Mouse (Mus musculus) lung, postnatal 36 days (tissue): ENCODE measurements around the gene Nfe2.
"Not testable (repeated sequence)": the region's sequence is repeated elsewhere in the genome, so short reads cannot be mapped to it uniquely, and the experiment has no call there.

Experiments used
- DNase-seq: peaks from one replicate; pipeline ENCODE4 v3.0.0; 2022; ENCODE audit warnings: mixed read lengths

Gene Nfe2

DNA sequence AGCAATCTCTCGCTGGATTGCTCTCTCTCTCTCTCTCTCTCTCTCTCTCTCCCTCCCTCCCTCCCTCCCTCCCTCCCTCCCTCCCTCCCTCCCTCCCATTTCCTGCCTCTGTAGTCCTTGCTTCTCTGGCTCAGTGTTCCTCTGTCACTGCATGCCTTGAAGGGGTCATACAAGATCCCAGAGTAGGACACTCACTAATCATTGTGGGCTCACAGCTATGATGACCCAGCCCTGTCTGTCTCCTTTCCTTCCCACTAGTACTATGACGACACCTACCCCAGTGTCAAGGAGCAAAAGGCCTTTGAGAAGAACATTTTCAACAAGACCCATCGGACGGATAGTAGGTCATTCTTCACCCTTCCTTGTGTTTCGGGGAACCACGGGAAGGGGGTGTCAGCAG, 32.2 kb upstream of the Nfe2 start:
- no peak for DNase-seq

DNA sequence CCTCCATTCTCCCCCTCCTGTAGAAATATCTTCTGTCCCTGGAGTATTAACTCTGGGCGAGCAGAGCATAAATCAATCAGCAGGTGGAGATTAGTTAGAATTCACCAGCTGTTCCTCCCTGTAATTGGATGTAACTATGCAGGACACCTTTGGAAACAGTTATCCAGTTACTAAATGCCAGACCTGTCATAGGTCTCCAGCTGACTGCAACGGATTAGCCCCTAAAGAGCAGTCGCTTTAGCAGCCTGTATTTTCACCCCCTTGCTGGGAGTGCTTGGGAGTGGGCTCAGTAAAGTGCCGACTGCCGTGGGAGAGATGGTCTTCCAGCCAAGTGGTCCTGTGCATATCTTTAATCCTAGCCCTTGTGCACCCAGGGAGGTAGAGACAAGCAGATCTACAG, 31.4 kb upstream of the Nfe2 start:
- no peak for DNase-seq

- DNase-seq, result peak; percentile 55
Observed at GRCm38 (mm10) chr15:103285778-103286417, 27.7 kb upstream of the Nfe2 start.

DNA sequence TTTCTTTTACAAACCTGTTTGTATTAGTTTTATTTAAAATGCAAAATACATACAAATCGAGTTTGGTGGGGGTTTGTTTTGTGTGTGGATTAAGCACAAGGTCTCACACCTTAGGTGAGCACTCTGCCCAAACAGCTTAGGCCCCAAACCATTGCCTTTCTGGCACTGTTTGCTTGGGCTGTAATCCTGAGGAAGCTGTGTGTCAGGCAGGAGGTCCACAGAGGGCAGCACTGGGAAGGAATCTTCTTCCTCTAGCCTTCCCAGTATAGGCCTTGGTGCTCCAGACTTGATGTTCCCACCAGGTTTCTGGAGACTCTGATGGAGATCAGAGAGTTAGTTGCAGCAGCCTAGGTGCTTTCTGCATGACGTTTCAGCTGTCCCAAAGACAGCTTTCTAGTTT, 26.4 kb upstream of the Nfe2 start:
- DNase-seq, result peak; percentile 25

GRCm38 (mm10) chr15:103284066-103284465, 25.9 kb upstream of the Nfe2 start:
- DNase-seq, result peak; percentile 76

DNA sequence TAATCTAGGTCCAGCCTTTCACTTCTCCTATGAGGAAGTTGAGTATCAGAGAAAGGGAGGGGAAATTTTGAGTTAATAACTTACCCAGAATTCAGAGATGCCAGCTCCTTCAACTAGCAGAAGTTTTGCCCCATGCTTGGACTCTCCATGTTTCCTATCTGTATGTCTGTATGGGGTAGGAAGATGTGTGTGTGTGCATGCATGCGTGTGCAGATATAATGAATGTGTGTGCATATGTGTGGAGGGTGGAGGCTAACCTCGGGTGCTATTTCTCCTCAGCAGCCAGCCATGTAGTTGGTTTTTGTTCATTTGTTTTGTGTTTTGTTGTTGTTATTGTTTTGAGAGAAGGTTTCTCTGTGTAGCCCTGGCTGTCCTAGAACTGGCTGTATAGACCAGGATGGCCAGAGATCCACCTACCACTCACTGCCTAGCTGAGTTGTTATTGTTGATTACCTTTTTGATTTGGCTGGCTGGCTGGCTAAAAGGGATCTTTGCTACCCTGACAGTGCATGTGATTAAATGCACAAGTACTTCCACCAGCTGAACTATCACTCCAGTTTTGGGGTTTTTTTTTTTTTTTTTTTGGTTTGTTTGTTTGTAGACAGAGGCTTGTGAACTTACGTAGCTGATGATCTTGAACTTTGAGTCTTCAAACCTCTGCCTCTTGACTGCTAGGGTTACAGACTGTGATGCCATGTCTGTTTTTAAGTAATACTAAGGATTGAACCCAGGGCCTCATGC, 23.4 kb upstream of the Nfe2 start:
- DNase-seq, result no peak

GRCm38 (mm10) chr15:103280817-103281464, 22.7 kb upstream of the Nfe2 start:
- peak; percentile 65 for DNase-seq

GRCm38 (mm10) chr15:103279750-103280149, 21.5 kb upstream of the Nfe2 start:
- peak; percentile 59 for DNase-seq

DNA sequence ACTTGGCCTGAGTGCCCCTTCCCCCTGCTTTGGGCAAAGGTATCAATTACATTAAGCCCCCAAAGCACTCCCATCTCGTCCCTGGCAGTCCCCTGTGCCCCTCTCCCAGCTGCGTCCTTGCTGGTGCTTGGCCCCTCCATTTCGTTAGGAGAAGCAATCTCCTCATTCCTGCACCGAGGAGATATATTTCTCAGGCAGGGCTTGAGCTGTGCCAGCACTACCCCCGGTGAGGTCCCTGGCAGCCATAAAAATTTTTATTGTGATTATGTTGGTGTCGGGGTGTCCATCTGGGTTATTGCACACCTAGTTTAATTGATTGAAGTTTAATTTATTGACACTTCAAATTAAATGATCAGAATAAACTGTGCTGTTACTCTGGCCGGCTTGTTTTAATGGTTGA, 19.7 kb upstream of the Nfe2 start:
- no peak for DNase-seq

DNA sequence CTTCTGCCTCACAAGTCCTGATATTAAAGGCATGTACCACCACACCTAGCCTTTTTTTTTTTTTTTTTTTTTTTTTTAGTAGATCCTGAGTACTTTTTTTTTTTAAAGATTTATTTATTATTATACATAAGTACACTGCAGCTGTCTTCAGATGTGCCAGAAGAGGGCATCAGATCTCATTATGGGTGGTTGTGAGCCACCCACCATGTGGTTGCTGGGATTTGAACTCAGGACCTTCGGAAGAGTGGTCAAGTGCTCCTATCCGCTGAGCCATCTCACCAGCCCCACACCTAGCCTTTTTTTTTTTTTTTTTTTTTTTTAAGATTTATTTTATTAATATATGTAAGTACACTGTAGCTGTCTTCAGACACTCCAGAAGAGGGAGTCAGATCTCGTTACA, 17.7 kb upstream of the Nfe2 start:
- DNase-seq, result not testable (repeated sequence)

DNA sequence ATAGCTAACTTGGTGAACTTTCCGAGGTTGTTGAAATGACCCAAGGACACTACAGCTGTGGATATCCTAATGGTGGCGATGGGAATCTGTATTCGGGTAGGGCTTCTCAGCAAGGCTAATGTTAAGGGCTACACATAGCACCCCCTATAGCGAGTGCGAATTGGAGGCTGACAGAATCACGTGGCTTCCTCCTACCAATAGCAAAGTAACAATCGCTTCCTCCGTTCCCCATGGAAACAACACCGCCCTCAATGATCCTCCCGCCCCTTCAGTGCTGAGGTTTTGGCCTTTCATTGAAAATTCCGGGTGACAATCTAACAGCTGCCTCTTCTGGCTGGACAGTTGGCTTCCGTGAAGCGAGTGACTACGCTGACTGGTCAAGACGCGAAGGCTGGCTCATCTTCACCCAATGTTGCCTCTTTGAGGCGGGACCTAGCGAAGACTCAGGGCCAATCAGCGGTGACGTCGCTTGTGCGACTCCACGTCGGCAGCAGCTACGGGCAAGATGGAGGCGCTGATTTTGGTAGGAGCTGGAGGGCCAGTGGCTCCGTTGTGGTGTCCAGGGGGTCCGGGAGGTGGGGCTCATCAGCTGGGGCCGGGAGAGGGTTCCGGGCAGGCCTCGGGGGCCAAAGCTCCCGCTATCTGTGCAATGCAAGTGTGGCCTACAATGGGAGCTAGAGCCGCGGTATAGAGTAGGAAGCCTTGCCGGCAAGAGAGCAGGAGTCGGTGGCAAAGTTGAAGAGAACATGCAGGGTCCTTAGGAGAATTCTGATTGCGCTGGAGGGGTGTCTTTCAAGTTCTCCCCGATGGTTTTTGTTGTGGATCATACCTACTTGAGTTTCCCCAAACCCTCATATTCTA, 14.4 kb upstream of the Nfe2 start, which contains the start of gene Copz1:
Copz1 (plus strand) TSS at position 296 of the 861 bp plus-strand sequence.
- peak; percentile 99 for DNase-seq

DNA sequence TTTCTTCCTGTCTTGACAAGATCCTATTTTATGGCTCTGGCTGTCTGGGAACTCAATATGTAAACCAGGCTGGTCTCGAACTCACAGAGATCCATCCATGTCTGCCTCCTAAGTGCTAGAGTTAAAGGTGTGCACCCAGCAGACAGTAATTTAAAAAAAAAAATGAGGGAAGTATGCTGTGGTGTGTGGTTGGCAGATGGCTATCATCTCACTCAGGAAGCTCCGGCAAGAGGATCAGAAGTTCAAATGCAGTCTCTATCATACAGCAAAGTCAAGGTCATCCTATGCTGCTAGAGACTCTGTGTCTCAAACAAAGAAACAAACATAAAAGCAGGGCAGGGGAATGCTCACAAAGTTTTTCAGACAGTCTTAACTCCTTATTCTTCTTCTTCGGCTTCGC, 10.7 kb upstream of the Nfe2 start:
- no peak for DNase-seq

DNA sequence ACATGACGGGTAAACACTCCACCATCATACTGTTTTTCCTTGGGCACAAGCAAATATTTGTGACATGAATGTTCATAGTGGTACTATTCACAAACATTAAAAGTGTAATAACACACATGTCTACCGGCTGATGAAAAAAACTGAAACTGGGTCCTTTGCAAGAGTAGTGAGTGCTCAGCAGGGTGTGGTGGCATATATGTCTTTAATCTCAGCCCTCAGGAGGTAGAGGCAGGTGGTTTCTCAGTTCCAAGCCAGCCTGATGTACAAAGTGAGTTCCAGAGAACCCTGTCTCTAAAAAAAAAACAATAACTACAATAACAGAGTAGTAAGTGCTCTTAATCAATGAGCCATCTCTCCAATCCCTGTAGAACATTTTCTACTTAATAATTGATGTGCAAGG, 6.6 kb upstream of the Nfe2 start:
- no peak for DNase-seq

GRCm38 (mm10) chr15:103259989-103260388, 1.8 kb upstream of the Nfe2 start:
- peak; percentile 56 for DNase-seq

DNA sequence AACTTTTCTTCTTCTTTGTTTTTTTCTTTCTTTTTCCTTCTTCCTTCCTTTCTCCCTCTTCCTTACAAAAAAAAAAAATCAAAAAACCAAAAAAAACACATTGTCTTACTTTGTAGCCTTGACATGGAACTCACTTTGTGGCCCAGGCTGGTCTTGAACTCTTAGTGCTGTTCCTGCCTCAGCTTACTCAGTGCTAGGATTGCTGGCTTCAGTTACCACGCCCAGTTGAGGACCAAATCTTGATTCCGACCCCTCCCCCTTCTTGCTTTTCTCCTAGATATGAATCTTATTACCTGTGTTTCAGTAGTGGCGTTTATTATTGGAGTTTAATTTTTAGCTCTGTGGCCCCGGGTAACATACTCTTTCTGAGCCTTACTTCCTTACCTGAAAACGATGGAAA, 959 bp upstream of the Nfe2 start:
- DNase-seq, result no peak

GRCm38 (mm10) chr15:103256210-103256986, 1.8 kb downstream of the Nfe2 start:
- DNase-seq, result no peak

DNA sequence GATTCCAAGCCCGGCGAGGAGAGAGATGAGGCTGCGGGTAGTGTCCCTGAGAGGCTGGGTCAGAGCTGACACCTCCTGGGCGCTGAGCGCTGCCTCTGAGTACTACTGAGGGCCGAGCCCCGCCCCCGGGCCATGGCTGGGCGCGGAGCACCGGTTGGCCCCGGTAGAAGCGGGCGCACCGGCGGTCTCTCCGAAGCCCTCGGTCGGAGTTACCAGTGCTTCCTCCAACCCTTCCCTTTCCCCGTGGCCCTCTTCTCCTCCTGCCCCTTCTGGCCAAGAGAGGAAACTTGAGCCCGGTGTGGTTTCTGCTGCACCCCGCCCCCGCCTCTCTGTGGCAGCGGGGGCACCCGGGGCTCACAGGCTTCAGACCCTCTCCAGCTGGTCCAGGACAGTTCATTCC, 3.0 kb downstream of the Nfe2 start:
- peak; percentile 50 for DNase-seq

- DNase-seq, result no peak
Observed at GRCm38 (mm10) chr15:103253352-103253751, 4.9 kb downstream of the Nfe2 start.

GRCm38 (mm10) chr15:103252660-103253059, 5.5 kb downstream of the Nfe2 start:
- DNase-seq, result peak; percentile 69

DNA sequence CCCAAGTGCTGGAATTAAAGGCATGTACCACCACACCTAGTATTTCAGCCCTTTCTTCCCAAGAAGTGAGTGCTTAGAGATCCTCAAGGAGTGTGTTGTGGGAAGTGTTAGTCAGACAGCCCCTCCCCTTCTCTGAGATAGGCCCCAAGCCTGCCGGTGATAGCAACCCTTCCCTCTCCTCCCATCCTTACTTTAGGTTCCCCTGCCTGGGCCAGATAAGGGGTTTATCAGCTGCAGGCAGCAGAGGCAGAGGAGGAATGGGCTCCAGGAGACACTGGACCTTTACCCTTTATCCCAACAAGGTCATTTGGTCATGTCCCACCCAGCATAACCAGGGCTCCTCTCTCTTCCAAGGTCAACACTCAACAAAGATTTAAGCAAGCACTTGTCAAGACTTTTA, 6.6 kb downstream of the Nfe2 start:
- DNase-seq, result no peak

DNA sequence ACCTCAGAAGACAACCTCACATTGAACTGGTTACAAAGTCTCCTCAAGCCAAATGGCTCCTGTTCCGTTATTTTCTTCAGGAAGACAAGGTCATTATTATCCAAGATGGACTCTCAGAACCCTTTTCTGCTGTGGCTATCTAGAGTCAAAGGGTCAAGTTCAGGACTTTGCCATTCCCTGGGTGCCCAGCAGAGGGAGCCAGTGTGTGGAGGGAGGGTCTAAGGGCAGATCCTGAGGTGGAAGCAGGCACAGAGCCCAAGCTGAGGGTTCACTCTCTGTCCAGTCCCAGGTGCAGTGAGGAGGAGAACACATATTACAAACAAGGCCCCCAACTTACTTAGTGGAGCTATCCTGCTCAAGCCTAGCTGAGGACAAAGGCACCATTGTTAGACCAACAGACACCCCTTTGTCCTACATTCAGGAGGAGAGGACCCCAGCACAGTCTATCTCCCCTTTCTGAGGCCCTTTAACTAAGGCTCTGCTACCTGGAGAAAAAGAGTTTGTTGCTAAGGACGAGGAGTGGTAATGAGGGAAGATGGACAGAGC, 7.9 kb downstream of the Nfe2 start:
- DNase-seq, result peak; percentile 80

DNA sequence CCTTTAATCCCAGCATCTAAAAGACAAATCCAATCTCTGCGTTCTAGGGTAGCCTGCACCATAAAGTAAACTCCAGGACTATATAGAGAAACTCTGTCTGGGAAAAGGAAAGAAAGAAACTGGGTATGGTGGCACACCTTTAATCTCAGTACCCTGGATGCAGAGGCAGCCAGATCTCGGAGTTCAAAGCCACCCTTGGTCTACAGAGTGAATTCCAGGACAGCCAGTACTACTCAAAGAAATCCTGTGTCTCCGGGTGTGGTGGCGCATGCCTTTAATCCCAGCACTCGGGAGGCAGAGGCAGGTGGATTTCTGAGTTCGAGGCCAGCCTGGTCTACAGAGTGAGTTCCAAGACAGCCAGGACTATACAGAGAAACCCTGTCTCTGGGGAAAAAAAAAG, 8.7 kb downstream of the Nfe2 start:
- DNase-seq, result not testable (repeated sequence)
